Mouse (Mus musculus) liver, embryonic 11.5 days (tissue): Measurements from ENCODE around the gene Cybb. TPM values are rescaled to one million over a fixed set of nuclear protein-coding genes. Genes with fewer than 3 reads are reported as not detected.
"Not testable (repeated sequence)": the region's sequence is repeated elsewhere in the genome, so short reads cannot be mapped to it uniquely, and the experiment has no call there.

Experiments
- ATAC-seq: fragments of 200-750 bp; cut with Nextera tagmentation; replicated peaks from 2 replicates; pipeline ENCODE4 v1.8.0; 2017; ENCODE audit warnings: moderate number of reproducible peaks, mild to moderate bottlenecking, moderate TSS enrichment, moderate library complexity; ENCODE audit not compliant: low FRiP score
- DNase-seq: peaks from one replicate; pipeline ENCODE4 v3.0.0-alpha.2; 2017; ENCODE audit warnings: low spot score
- H3K27ac ChIP-seq: fragments of 300-500 bp; sonication (generic); 2 replicates; pipeline ENCODE4 v1.5.1; 2014; ENCODE audit warnings: mild to moderate bottlenecking, low read depth, low read length, control low read depth
- H3K27me3 ChIP-seq: fragments of 300-500 bp; sonication (generic); replicated peaks from 2 replicates; pipeline ENCODE4 v1.6.1; 2014; ENCODE audit warnings: low read length, mixed read lengths; ENCODE audit not compliant: control insufficient read depth, insufficient read depth
- H3K36me3 ChIP-seq: fragments of 300-500 bp; sonication (generic); 2 replicates; pipeline ENCODE4 v1.6.1; 2014; ENCODE audit warnings: mild to moderate bottlenecking, low read length, moderate library complexity, mixed read lengths; ENCODE audit not compliant: control insufficient read depth, insufficient read depth
- H3K4me1 ChIP-seq: fragments of 300-500 bp; sonication (generic); replicated peaks from 2 replicates; pipeline ENCODE4 v1.6.1; 2014; ENCODE audit warnings: low read length, mixed read lengths; ENCODE audit not compliant: control insufficient read depth, insufficient read depth
- H3K4me2 ChIP-seq: fragments of 300-500 bp; sonication (generic); 2 replicates; pipeline ENCODE4 v1.6.1; 2014; ENCODE audit warnings: mild to moderate bottlenecking, control low read depth, moderate library complexity
- H3K4me3 ChIP-seq: fragments of 300-500 bp; sonication (generic); 2 replicates; pipeline ENCODE4 v1.5.1; 2014; ENCODE audit warnings: low read depth, low read length, control low read depth
- H3K9ac ChIP-seq: fragments of 300-500 bp; sonication (generic); 2 replicates; pipeline ENCODE4 v1.6.1; 2014; ENCODE audit warnings: low read depth, low read length, control low read depth
- H3K9me3 ChIP-seq: fragments of 300-500 bp; sonication (generic); 2 replicates; pipeline ENCODE4 v1.6.1; 2016; ENCODE audit warnings: low read length, inconsistent platforms, mixed read lengths; ENCODE audit not compliant: control insufficient read depth
- WGBS: fragments of 180-500 bp; shearing (Covaris S2); extraction: QIAGEN DNeasy Blood & Tissue Kit; methylation state at CpG from one replicate; pipeline ENCODE4 v1.1.7; 2014; 5-methylcytosine and 5-hydroxymethylcytosine counted together
- polyA plus RNA-seq: library from polyadenylated mRNA; unstranded; fragments of >200 nt; fragmentation: Nextera tagmentation; extraction: Ambion mirVana; gene quantifications from 2 replicates; pipeline ENCODE4 v1.2.1, GENCODE M21; 2014

Cybb gene
- 3.1 and 3.7 TPM in 2 replicates for polyA plus RNA-seq

DNA sequence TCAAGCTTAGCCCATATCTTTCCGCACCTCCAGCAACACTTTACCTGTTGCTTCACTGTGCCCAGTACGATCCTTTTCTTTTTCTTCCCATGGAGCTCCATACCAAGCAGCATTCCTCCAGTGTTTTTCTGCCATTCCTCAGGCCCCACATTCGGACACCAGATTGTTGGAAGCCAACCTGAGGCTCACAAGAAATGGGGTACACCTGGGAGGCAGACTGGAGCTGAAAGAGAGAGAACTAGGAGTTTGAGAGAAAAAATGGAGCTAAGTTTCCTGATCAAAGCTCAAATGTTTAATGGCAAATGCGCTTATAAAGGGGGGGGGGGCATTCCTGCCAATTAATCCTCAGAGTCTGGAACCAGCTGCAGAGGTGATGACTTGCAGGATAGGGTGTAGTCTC is at the start of gene Cybb:
Gene Cybb, minus strand, starts transcription at position 101 of the 400 bp plus-strand sequence.
- DNase-seq (no peak), ATAC-seq (no peak)
- Histone ChIP-seq H3K4me1 (no peaks in the 10 kb centered on the region), H3K27ac (no peak within 1 kb of the TSS), H3K9me3 (no peaks in the 10 kb centered on the region), H3K27me3 (no peaks in the 10 kb centered on the region), H3K4me3 (no peak within 1 kb of the TSS), H3K9ac (no peak within 1 kb of the TSS), H3K36me3 (no peaks in the 10 kb centered on the region), H3K4me2 (no peak within 1 kb of the TSS)
- WGBS = 74% methylated on average over 4 of the region's 4 CpGs

DNA sequence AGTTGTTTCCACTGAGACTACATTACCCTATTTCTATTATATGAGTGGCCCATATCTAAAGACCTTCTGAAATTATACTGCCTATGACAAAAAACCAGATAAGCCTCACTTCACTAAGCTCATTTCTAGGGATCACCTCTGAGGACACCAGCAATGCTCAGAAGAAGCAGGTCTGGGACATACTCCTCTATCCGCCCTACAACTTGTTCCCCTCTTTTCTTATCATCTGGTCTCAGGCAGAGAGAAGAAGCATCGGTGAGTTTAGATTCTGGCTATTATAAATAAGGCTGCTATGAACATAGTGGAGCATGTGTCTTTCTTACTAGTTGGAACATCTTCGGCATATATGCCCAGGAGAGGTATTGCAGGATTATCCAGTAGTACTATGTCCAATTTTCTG is 49.3 kb upstream of the Cybb start:
- Histone ChIP-seq H3K9ac (no peak overlapping the region), H3K36me3 (no peaks in the 10 kb centered on the region), H3K27me3 (no peaks in the 10 kb centered on the region), H3K4me3 (no peak overlapping the region), H3K4me1 (no peaks in the 10 kb centered on the region), H3K4me2 (no peak overlapping the region), H3K9me3 (no peaks in the 10 kb centered on the region), H3K27ac (no peak overlapping the region)
- ATAC-seq = no peak
- no peak for DNase-seq
- 83% methylated on average over 3 of the region's 3 CpGs for WGBS

DNA sequence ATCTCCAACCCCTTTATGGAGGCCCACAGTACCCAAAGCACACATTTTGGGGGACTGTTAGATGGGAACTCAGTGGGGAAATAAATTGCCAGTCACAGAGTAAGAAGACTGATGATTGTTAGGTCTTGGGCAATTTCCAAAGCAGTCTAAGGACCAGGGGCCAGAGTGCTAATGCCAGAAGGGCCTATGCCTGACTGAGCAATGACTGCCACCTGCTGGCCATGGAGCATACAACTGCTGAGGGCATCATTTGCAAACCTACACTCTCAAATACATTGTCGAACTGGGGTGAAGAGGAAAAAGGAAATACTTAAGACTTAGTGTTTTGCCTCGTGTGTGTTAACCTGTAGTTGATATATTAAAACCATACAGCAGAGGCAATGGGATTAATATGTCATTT is 32.4 kb upstream of the Cybb start:
- not testable (repeated sequence) for H3K36me3 ChIP-seq, DNase-seq, H3K9ac ChIP-seq, H3K9me3 ChIP-seq, H3K4me3 ChIP-seq, H3K27ac ChIP-seq, H3K4me2 ChIP-seq, ATAC-seq, H3K4me1 ChIP-seq, H3K27me3 ChIP-seq
- 41% methylated on average over 2 of the region's 2 CpGs for WGBS

DNA sequence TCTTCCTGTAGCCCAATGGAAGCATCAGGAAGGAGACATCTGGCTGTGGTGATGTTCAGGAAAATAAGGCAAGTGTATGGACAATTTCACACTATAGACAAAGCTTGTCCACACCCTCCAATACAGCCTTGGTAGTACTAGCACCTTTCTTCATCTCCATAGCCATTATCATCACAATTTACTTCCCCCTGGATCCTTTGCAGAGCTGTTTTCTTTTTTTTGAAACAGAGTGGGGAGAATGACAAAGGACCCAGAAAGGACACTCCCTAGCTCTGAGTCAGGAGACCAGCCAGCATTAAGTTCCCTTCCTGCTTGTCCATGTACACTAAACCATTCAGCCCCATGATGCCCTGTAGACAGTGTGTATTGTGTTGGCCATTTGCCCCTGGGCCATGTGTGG is 30.0 kb upstream of the Cybb start:
- H3K9ac ChIP-seq, H3K4me3 ChIP-seq, H3K9me3 ChIP-seq, DNase-seq, H3K36me3 ChIP-seq, H3K4me2 ChIP-seq, H3K27me3 ChIP-seq, H3K27ac ChIP-seq, H3K4me1 ChIP-seq, ATAC-seq: not testable (repeated sequence)

DNA sequence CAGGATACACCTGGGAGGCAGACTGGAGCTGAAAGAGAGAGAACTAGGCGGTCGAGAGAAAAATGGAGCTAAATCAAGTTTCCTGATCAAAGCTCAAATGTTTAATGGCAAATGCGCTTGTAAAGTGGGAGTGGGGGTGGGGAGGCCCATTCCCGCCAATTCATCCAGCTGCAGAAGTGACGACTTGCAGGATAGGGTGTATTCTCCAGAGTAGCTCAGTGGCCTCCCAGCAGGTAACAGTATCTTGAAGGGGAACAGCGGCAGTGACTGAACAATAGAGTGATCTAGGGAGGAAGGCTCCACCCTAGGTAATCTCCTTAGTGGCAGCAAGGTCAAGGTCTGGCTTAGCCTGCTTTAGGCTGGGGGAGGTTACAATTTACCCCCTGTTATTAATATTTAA is 12.5 kb downstream of the Cybb start:
- not testable (repeated sequence) for H3K4me1 ChIP-seq, H3K9ac ChIP-seq, H3K4me2 ChIP-seq, H3K36me3 ChIP-seq, H3K27me3 ChIP-seq, H3K27ac ChIP-seq, H3K4me3 ChIP-seq, DNase-seq, H3K9me3 ChIP-seq, ATAC-seq
- 78% methylated on average over 6 of the region's 6 CpGs for WGBS

DNA sequence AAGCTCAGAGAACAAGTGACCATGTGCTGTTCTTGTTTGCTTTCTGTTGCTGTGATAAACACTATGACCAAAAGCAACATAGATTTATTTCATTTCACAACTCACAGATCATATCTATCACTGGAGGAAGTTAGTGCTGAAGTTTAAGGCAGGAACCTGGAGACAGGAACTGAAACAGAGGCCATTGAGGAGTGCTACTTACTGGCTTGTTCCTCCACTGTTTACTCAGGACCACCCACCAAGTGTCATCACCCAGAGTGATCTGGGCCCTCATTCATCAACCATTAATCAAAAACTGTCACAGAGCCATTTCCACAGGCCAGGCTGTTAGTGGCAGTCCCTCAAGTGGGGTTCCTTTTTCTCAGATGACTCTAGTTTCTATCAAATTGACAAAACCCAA is 13.1 kb downstream of the Cybb start:
- H3K4me1 ChIP-seq = no peaks in the 10 kb centered on the region
- no peak overlapping the region for H3K4me3 ChIP-seq
- H3K9ac ChIP-seq = no peak overlapping the region
- H3K36me3 ChIP-seq = no peaks in the 10 kb centered on the region
- H3K9me3 ChIP-seq = no peaks in the 10 kb centered on the region
- ATAC-seq (no peak), DNase-seq (no peak)
- H3K27ac ChIP-seq = no peak overlapping the region
- H3K27me3 ChIP-seq = no peaks in the 10 kb centered on the region
- H3K4me2 ChIP-seq = no peak overlapping the region

DNA sequence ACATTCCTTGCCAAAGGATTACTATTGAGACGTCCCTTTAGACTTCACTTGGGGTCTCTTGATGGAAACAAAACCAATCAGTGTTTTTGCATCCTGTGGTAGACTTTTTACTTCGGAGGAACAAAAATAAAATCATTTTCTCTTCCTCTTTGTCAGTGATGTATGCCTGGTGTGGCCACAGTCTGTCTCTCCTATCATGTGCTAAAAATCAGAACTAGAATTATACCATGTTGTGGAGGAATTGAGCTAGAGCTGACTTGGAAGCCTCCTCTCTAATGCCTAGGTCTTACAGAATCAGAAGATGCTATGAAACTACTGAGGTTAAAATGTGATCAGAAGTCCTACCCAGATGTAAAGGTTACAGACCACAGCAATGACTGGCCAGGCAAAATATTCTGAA is 13.8 kb downstream of the Cybb start:
- Histone ChIP-seq H3K36me3 (no peaks in the 10 kb centered on the region), H3K4me1 (no peaks in the 10 kb centered on the region), H3K9me3 (no peaks in the 10 kb centered on the region), H3K4me2 (no peak overlapping the region), H3K27ac (no peak overlapping the region), H3K27me3 (no peaks in the 10 kb centered on the region), H3K9ac (no peak overlapping the region), H3K4me3 (no peak overlapping the region)
- DNase-seq (no peak), ATAC-seq (no peak)
- WGBS = 63% methylated on average over 2 of the region's 2 CpGs

DNA sequence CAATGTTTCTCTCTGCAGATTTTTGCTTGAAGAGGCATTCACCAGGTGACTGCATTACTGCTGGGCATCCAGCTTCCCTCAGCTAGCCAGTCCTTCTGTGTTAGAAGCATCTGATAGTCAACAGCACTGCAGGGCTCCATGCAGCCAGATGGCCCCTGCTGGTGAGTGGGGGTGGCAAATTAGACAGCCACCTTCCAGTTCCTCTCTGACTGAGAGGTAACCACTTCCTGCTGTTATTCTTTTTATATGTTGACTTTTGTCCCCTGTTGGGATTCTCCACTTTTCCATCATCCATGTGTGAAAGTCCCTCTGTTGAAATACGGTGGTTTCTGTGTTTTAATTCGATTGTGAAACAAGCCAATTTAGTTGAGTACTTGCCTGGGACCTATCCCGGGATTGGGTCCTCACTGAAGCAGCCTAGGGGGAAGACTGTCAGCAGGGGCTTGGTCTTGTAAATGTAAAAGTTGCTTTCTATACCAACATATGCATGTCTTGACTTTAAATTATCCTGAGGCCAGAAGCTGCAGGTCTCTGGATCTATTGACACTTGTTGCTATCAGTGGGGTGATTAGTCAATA is 16.7 kb downstream of the Cybb start:
- no peaks in the 10 kb centered on the region for H3K36me3 ChIP-seq
- H3K9me3 ChIP-seq = no peaks in the 10 kb centered on the region
- DNase-seq = no peak
- 36% methylated on average over 3 of the region's 3 CpGs for WGBS
- no peak overlapping the region for H3K4me2 ChIP-seq
- H3K27me3 ChIP-seq = no peaks in the 10 kb centered on the region
- H3K9ac ChIP-seq = no peak overlapping the region
- H3K4me1 ChIP-seq = no peaks in the 10 kb centered on the region
- H3K4me3 ChIP-seq = no peak overlapping the region
- no peak overlapping the region for H3K27ac ChIP-seq
- ATAC-seq = no peak

DNA sequence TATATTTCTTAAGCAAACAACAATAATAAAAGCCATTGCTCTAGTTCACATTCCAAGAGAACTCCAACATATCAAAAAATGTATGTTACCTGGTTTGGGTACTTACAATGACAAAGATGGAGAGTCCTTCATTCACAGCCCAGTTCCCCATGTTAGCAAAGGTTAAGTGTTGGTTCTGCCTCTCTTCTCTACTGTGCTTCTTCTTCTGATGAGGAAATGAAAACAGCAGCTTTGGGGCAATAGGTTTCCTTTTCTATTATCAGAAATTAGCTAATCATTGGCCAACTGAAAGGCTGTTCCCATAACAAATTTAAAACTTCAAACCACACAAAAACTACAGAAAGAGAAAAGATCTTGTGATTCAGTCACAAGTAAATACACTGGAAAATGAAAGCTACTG is 18.5 kb downstream of the Cybb start:
- no peak overlapping the region for H3K4me3 ChIP-seq
- H3K4me1 ChIP-seq = no peaks in the 10 kb centered on the region
- no peak overlapping the region for H3K4me2 ChIP-seq
- no peak overlapping the region for H3K9ac ChIP-seq
- H3K27ac ChIP-seq = no peak overlapping the region
- no peaks in the 10 kb centered on the region for H3K27me3 ChIP-seq
- no peaks in the 10 kb centered on the region for H3K9me3 ChIP-seq
- DNase-seq (no peak), ATAC-seq (no peak)
- no peaks in the 10 kb centered on the region for H3K36me3 ChIP-seq
